Mouse (Mus musculus) olfactory bulb, adult 2 months (tissue): ENCODE measurements around the gene Galntl6. TPM values are rescaled to one million over a fixed set of nuclear protein-coding genes. Genes with fewer than 3 reads are reported as not detected.

Experiments used
- H3K27ac ChIP-seq: fragments of 200-500 bp; 2 replicates; pipeline ENCODE4 v1.5.1; 2012; ENCODE audit warnings: low read depth, low read length; ENCODE audit not compliant: insufficient read depth
- H3K4me1 ChIP-seq: fragments of 200-500 bp; 2 replicates; pipeline ENCODE4 v1.6.1; 2012; ENCODE audit warnings: low read length; ENCODE audit not compliant: control insufficient read depth, insufficient read depth
- H3K4me3 ChIP-seq: fragments of 200-500 bp; 2 replicates; pipeline ENCODE4 v1.5.1; 2012; ENCODE audit warnings: mild to moderate bottlenecking, low read depth, low read length, moderate library complexity; ENCODE audit not compliant: insufficient read depth
- CTCF ChIP-seq: fragments of 200-500 bp; IDR thresholded peaks from 2 replicates; pipeline ENCODE4 v1.5.1; 2012; ENCODE audit warnings: low read depth, mild to moderate bottlenecking, low read length, moderate library complexity; ENCODE audit not compliant: insufficient read depth
- POLR2A ChIP-seq: fragments of 200-500 bp; IDR thresholded peaks from 2 replicates; pipeline ENCODE4 v1.6.1; 2012; ENCODE audit warnings: mild to moderate bottlenecking, low read depth, low read length, moderate library complexity; ENCODE audit not compliant: insufficient read depth
- WGBS: fragments of 180-500 bp; shearing (Covaris S2); methylation state at CpG from one replicate; pipeline ENCODE4 v1.1.7; 2018; 5-methylcytosine and 5-hydroxymethylcytosine counted together
- polyA plus RNA-seq: library from polyadenylated mRNA; stranded (reverse); fragments of >200 nt; gene quantifications from 2 replicates; pipeline ENCODE4 v1.2.4, GENCODE M21; 2012; ENCODE audit warnings: low replicate concordance; ENCODE audit not compliant: missing spikeins, insufficient read depth, insufficient read length

Galntl6 gene
- not detected in 2 replicates for polyA plus RNA-seq

GRCm38 (mm10) chr8:58912196-58912839 is at the start of gene Galntl6:
TSS of gene Galntl6 (minus strand) at chr8:58912640.
- peak within 1 kb of the TSS; percentile 76 for H3K4me3 ChIP-seq
- peaks cover 5% of the 10 kb centered on the region for H3K4me1 ChIP-seq
- WGBS: under 1% methylated on average over 37 of the region's 37 CpGs
- TF ChIP-seq CTCF (no peak), POLR2A (0 out of 2 replicates have a peak, but pooled peaks have one; percentile 31)
- peak within 1 kb of the TSS; percentile 38 for H3K27ac ChIP-seq

- no peak for TF ChIP-seq CTCF
- Histone ChIP-seq H3K4me1 (no peaks in the 10 kb centered on the region), H3K27ac (no peak overlapping the region), H3K4me3 (no peak overlapping the region)
- WGBS: 55% methylated on average over 5 of the region's 5 CpGs
Observed at GRCm38 (mm10) chr8:58957195-58957739, 44.8 kb upstream of the Galntl6 start.

- 92% methylated on average over 4 of the region's 4 CpGs for WGBS
- Histone ChIP-seq H3K27ac (no peak overlapping the region), H3K4me1 (no peaks in the 10 kb centered on the region), H3K4me3 (no peak overlapping the region)
- TF ChIP-seq POLR2A (no peak), CTCF (no peak)
Observed at GRCm38 (mm10) chr8:58943773-58944172, 31.3 kb upstream of the Galntl6 start.

DNA sequence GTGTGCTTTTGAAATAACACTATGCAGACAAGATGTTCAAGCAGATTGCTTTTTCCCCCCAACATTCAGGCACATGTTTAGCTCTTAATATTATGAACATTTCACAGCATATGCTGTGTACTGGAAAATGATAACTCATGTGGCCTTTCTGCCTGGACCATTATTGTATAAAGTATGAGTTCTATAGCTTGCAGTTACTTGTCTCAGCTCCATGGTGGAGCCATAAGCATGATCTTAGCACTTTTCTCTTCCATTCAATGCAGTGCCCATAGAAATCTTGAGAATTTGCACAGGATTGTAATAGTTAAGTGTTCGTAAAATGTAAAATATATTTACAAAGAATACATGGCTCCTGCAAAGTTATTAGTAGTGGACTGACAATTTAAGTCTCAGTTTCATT is 18.6 kb upstream of the Galntl6 start:
- 40% methylated on average over 1 of the region's 1 CpGs for WGBS
- no peaks in the 10 kb centered on the region for H3K4me1 ChIP-seq
- H3K4me3 ChIP-seq: no peak overlapping the region
- no peak overlapping the region for H3K27ac ChIP-seq
- TF ChIP-seq CTCF: no peak

DNA sequence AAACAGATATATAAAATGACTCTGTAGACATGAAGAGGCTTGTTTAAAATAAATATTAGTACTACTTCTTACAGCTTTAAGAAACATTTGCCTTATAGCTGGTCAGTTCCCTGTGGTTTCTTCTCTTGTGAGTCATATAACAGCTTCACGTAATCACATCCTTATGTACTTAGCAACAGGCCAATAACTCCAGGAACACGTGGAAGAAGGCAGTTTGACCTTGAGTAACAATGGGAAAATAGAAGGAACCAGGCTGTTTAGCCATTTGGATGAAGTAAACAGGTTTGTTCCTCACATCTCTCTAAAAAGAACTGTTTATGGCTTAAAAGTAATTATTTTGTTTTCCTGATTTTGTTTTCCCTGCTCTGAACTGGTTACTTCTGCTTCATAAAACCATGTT is 2.7 kb upstream of the Galntl6 start:
- peaks cover 5% of the 10 kb centered on the region for H3K4me1 ChIP-seq
- no peak for TF ChIP-seq POLR2A
- no peak for TF ChIP-seq CTCF
- no peak overlapping the region for H3K27ac ChIP-seq
- WGBS: 60% methylated on average over 2 of the region's 2 CpGs
- H3K4me3 ChIP-seq: no peak overlapping the region

DNA sequence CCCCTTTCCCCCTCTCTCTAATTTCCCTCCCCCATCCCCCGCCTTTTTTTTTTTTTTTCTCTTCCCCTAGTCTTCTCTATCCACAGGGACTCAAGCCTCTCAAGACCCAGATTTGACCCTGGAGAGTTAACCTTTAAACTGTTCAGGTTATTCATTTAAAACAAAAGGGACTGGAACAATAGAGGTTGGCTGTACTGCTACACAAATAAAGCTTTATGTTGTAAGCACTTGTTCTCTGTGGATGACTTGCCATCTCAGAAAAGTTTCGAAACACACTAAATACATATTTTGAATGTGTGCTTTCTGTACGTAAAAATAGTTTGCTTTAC is 1.2 kb upstream of the Galntl6 start:
- Histone ChIP-seq H3K4me3 (0 out of 2 replicates have a peak overlapping the region, but pooled peaks have one; percentile 76), H3K4me1 (peaks cover 5% of the 10 kb centered on the region), H3K27ac (no peak overlapping the region)
- 63% methylated on average over 3 of the region's 3 CpGs for WGBS
- TF ChIP-seq CTCF: no peak
- no peak for TF ChIP-seq POLR2A

DNA sequence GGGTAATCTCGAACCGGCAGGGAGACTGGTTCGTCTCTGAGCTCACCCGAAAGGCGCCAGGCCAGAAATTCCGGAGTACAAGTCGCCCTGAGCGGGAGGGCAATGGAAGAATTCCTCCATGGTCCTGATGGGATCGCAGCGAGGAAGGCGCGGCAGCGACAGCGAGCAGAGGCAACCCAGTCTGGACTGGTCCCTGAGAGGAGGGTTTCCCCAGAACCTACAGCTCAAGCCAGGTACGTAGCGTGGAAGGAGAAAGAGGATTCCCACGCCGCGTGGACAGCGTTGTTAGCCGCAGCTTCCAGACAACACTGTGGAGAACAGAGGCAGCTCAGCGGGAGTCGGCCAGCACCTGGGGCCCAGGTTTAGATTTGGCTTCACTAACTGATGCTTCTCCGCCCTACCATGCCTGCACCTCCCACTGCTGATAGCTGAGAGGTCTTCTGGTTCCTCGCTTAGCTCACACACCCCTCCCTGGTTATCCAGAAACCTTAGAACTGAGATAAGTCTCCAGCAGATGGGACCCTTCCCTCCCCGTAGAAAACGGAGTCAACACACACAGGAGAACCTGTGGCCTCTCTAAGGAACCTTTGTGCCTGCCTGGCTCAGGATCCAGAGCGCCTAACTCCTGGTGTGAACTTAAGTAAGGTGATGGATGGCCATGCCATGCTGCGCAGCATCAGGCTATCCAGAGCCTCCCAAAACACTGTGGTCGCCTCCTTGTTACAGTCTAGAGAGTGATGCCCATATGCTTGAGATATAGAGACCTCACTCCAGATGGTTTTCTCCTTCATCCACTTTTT is 600 bp upstream of the Galntl6 start:
- Histone ChIP-seq H3K27ac (peak overlapping the region; percentile 38), H3K4me1 (peaks cover 5% of the 10 kb centered on the region), H3K4me3 (peak overlapping the region; percentile 76)
- WGBS: 6% methylated on average over 30 of the region's 30 CpGs
- no peak for TF ChIP-seq CTCF
- no peak for TF ChIP-seq POLR2A

GRCm38 (mm10) chr8:58911677-58912076 is 763 bp downstream of the Galntl6 start, which contains the start of gene BC030500:
TSS of gene BC030500 (plus strand) at chr8:58911755.
- no peak for TF ChIP-seq CTCF
- no peak for TF ChIP-seq POLR2A
- Histone ChIP-seq H3K4me3 (peak within 1 kb of the TSS; percentile 76), H3K4me1 (peaks cover 5% of the 10 kb centered on the region), H3K27ac (peak within 1 kb of the TSS; percentile 38)
- 4% methylated on average over 14 of the region's 14 CpGs for WGBS

DNA sequence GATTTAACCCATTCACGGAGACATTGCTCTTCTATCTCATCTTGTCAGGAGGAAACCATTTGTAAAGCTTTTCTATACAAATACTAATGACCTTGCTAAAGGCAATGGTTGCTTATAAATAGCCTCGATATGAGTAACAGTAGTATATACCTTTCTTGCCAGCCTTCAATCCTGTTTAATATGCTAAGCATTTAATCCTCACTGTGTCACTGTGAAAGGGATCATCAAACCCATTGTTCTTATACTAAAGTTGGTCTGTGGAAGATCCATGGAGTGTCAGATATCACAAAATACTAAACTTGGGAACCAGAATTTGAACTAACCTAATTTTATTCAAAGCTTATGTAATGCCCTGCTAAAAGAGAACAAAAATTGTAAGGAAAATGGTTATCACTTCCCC is 8.0 kb downstream of the Galntl6 start:
- Histone ChIP-seq H3K4me3 (no peak overlapping the region), H3K27ac (no peak overlapping the region), H3K4me1 (no peaks in the 10 kb centered on the region)
- 32% methylated on average over 2 of the region's 2 CpGs for WGBS
- no peak for TF ChIP-seq POLR2A
- no peak for TF ChIP-seq CTCF
